Mouse (Mus musculus) cerebellum, adult 11 months (tissue): ENCODE measurements at regions not wholly inside any gene's neighbourhood (a gene's known extent, or its start where the extent isn't known, plus 50 kb on each side); places are given as distances from the start of the nearest gene placed in this dataset.
"Not testable (repeated sequence)": the region's sequence is repeated elsewhere in the genome, so short reads cannot be mapped to it uniquely, and the experiment has no call there.

Experiments used
- DNase-seq: peaks from one replicate; pipeline ENCODE4 v3.0.0; 2022

GRCm38 (mm10) chr6:82143496-82143895, 102.7 kb downstream of the Eva1a start:
- DNase-seq, result no peak

GRCm38 (mm10) chr6:82150051-82150450, 109.2 kb downstream of the Eva1a start:
- no peak for DNase-seq

GRCm38 (mm10) chr6:82170349-82171080, 129.7 kb downstream of the Eva1a start:
- DNase-seq, result no peak

- DNase-seq, result no peak
Observed at GRCm38 (mm10) chr6:82174943-82175342, 134.1 kb downstream of the Eva1a start.

GRCm38 (mm10) chr6:82200130-82200529, 159.3 kb downstream of the Eva1a start:
- no peak for DNase-seq

GRCm38 (mm10) chr6:82204821-82205566, 164.2 kb downstream of the Eva1a start:
- no peak for DNase-seq

- peak; percentile 23 for DNase-seq
Observed at GRCm38 (mm10) chr6:82237834-82238233, 164.3 kb upstream of the Tacr1 start.

GRCm38 (mm10) chr6:82240584-82241245, 161.4 kb upstream of the Tacr1 start:
- peak; percentile 12 for DNase-seq

- not testable (repeated sequence) for DNase-seq
Observed at GRCm38 (mm10) chr6:82247652-82248051, 154.5 kb upstream of the Tacr1 start.

- no peak for DNase-seq
Observed at GRCm38 (mm10) chr6:82284494-82284893, 117.6 kb upstream of the Tacr1 start.

GRCm38 (mm10) chr6:82285233-82285632, 116.9 kb upstream of the Tacr1 start:
- DNase-seq, result no peak

GRCm38 (mm10) chr6:82293507-82293906, 108.6 kb upstream of the Tacr1 start:
- no peak for DNase-seq

- no peak for DNase-seq
Observed at GRCm38 (mm10) chr6:82296673-82297328, 105.3 kb upstream of the Tacr1 start.

- not testable (repeated sequence) for DNase-seq
Observed at GRCm38 (mm10) chr6:82302241-82302640, 99.9 kb upstream of the Tacr1 start.

GRCm38 (mm10) chr6:82313691-82314090, 88.4 kb upstream of the Tacr1 start:
- DNase-seq, result no peak
